Mouse (Mus musculus) bone marrow macrophage, adult 2 months (primary cell): ENCODE results near the gene Wdr61.

Experiments used
- CTCF ChIP-seq: IDR thresholded peaks from 2 replicates; pipeline ENCODE4 v1.5.1; 2012; ENCODE audit warnings: low read depth, mild to moderate bottlenecking, low read length, moderate library complexity
- POLR2A ChIP-seq: IDR thresholded peaks from 2 replicates; pipeline ENCODE4 v1.6.1; 2012; ENCODE audit warnings: mild to moderate bottlenecking, low read depth, low read length, borderline replicate concordance

GRCm38 (mm10) chr9:54700746-54701145, 33.6 kb downstream of the Wdr61 start:
- TF ChIP-seq CTCF: no peak
- no peak for TF ChIP-seq POLR2A
